Mouse (Mus musculus): ENCODE measurements around the gene Nup160. TPM values are rescaled to one million over a fixed set of nuclear protein-coding genes. Genes with fewer than 3 reads are reported as not detected.

Gene Nup160
- polyA plus RNA-seq, 1 experiment from 2014 or later, result 43.4 TPM

GRCm38 (mm10) chr2:90717948-90718347 lies 40.9 kb downstream of the Nup160 start:
- H3K27me3 ChIP-seq (replicated peaks), result no peaks in the 10 kb centered on the region
- 94% methylated on average over 5 of the region's 5 CpGs for WGBS
- H3K27ac ChIP-seq, result no peak overlapping the region
- H3K4me3 ChIP-seq (replicated peaks), result no peak overlapping the region
- no peaks in the 10 kb centered on the region for H3K4me1 ChIP-seq (replicated peaks)
- no peak overlapping the region for H3K4me2 ChIP-seq (replicated peaks)
- H3K9me3 ChIP-seq, result no peaks in the 10 kb centered on the region
- H3K36me3 ChIP-seq, result peaks cover 22% of the 10 kb centered on the region; the same call in 1 of the 2 replicates
- no peak for ATAC-seq
- H3K9ac ChIP-seq, result no peak overlapping the region

- H3K36me3 ChIP-seq, result peaks cover 23% of the 10 kb centered on the region
- no peaks in the 10 kb centered on the region for H3K27me3 ChIP-seq (replicated peaks)
- no peaks in the 10 kb centered on the region for H3K9me3 ChIP-seq
- H3K9ac ChIP-seq, result no peak overlapping the region
- no peak overlapping the region for H3K27ac ChIP-seq
- H3K4me2 ChIP-seq (replicated peaks), result no peak overlapping the region
- WGBS, result 93% methylated on average over 3 of the region's 3 CpGs
- no peak for ATAC-seq
- H3K4me3 ChIP-seq (replicated peaks), result no peak overlapping the region
- no peaks in the 10 kb centered on the region for H3K4me1 ChIP-seq (replicated peaks)
Measured at GRCm38 (mm10) chr2:90726818-90727217, 49.8 kb downstream of the Nup160 start.

GRCm38 (mm10) chr2:90735326-90735725 lies 58.3 kb downstream of the Nup160 start:
- Histone ChIP-seq H3K4me2 (replicated peaks) (no peak overlapping the region), H3K9ac (no peak overlapping the region), H3K36me3 (peaks cover 29% of the 10 kb centered on the region), H3K9me3 (no peaks in the 10 kb centered on the region), H3K4me1 (replicated peaks) (no peaks in the 10 kb centered on the region), H3K27ac (no peak overlapping the region), H3K27me3 (replicated peaks) (no peaks in the 10 kb centered on the region), H3K4me3 (replicated peaks) (no peak overlapping the region)
- no peak for ATAC-seq
- WGBS, result 92% methylated on average over 11 of the region's 11 CpGs

GRCm38 (mm10) chr2:90738801-90739200 lies 61.8 kb downstream of the Nup160 start:
- ATAC-seq, result no peak
- Histone ChIP-seq H3K4me3 (replicated peaks) (no peak overlapping the region), H3K27me3 (replicated peaks) (no peaks in the 10 kb centered on the region), H3K9me3 (no peaks in the 10 kb centered on the region), H3K4me2 (replicated peaks) (no peak overlapping the region), H3K9ac (no peak overlapping the region), H3K4me1 (replicated peaks) (no peaks in the 10 kb centered on the region), H3K27ac (no peak overlapping the region), H3K36me3 (peaks cover 19% of the 10 kb centered on the region)
- WGBS, result 87% methylated on average over 3 of the region's 3 CpGs

- no peak for ATAC-seq
- 83% methylated on average over 3 of the region's 3 CpGs for WGBS
- Histone ChIP-seq H3K9me3 (no peaks in the 10 kb centered on the region), H3K4me3 (replicated peaks) (no peak overlapping the region), H3K36me3 (peaks cover 19% of the 10 kb centered on the region), H3K27me3 (replicated peaks) (no peaks in the 10 kb centered on the region), H3K9ac (no peak overlapping the region), H3K4me2 (replicated peaks) (no peak overlapping the region), H3K4me1 (replicated peaks) (no peaks in the 10 kb centered on the region), H3K27ac (no peak overlapping the region)
Measured at GRCm38 (mm10) chr2:90739327-90739726, 62.3 kb downstream of the Nup160 start.

GRCm38 (mm10) chr2:90739921-90740320 lies 62.9 kb downstream of the Nup160 start:
- no peak overlapping the region for H3K4me2 ChIP-seq (replicated peaks)
- no peak overlapping the region for H3K4me3 ChIP-seq (replicated peaks)
- ATAC-seq, result peak; percentile 59; the same call in 1 of the 2 replicates
- 73% methylated on average over 5 of the region's 5 CpGs for WGBS
- no peaks in the 10 kb centered on the region for H3K9me3 ChIP-seq
- no peak overlapping the region for H3K27ac ChIP-seq
- no peaks in the 10 kb centered on the region for H3K27me3 ChIP-seq (replicated peaks)
- no peak overlapping the region for H3K9ac ChIP-seq
- H3K36me3 ChIP-seq, result peaks cover 13% of the 10 kb centered on the region
- no peaks in the 10 kb centered on the region for H3K4me1 ChIP-seq (replicated peaks)

GRCm38 (mm10) chr2:90744285-90745052 lies 67.5 kb downstream of the Nup160 start:
- H3K36me3 ChIP-seq, result peaks cover 9% of the 10 kb centered on the region
- ATAC-seq, result peak; percentile 0; the same call in 1 of the 2 replicates
- H3K4me1 ChIP-seq (replicated peaks), result peaks cover 11% of the 10 kb centered on the region; the same call in 1 of the 2 replicates
- peak overlapping the region; percentile 61 for H3K27ac ChIP-seq
- 57% methylated on average over 12 of the region's 12 CpGs for WGBS
- H3K9ac ChIP-seq, result no peak overlapping the region
- H3K27me3 ChIP-seq (replicated peaks), result no peaks in the 10 kb centered on the region
- peak overlapping the region; percentile 93 for H3K4me3 ChIP-seq (replicated peaks)
- no peaks in the 10 kb centered on the region for H3K9me3 ChIP-seq
- H3K4me2 ChIP-seq (replicated peaks), result peak overlapping the region; percentile 55

- Histone ChIP-seq H3K9ac (peak within 1 kb of the TSS; percentile 96), H3K27ac (peak within 1 kb of the TSS; percentile 98), H3K9me3 (no peaks in the 10 kb centered on the region), H3K4me3 (replicated peaks) (peak within 1 kb of the TSS; percentile 93), H3K4me2 (replicated peaks) (peak within 1 kb of the TSS; percentile 64), H3K36me3 (peaks cover 11% of the 10 kb centered on the region), H3K27me3 (replicated peaks) (no peaks in the 10 kb centered on the region), H3K4me1 (replicated peaks) (peaks cover 11% of the 10 kb centered on the region; the same call in 1 of the 2 replicates)
- under 1% methylated on average over 44 of the region's 44 CpGs for whole genome bisulfite sequencing
- peak; percentile 99 for ATAC-seq
Measured at GRCm38 (mm10) chr2:90745053-90745678, 68.2 kb downstream of the Nup160 start, which contains the start of gene Fnbp4. Gene Fnbp4, plus strand, starts transcription at chr2:90745370.

GRCm38 (mm10) chr2:90745740-90746537 lies 68.9 kb downstream of the Nup160 start:
- Histone ChIP-seq H3K4me3 (replicated peaks) (peak overlapping the region; percentile 93), H3K4me1 (replicated peaks) (peaks cover 11% of the 10 kb centered on the region; the same call in 1 of the 2 replicates), H3K27me3 (replicated peaks) (no peaks in the 10 kb centered on the region), H3K36me3 (peaks cover 12% of the 10 kb centered on the region), H3K9me3 (no peaks in the 10 kb centered on the region), H3K9ac (peak overlapping the region; percentile 96), H3K4me2 (replicated peaks) (peak overlapping the region; percentile 64), H3K27ac (peak overlapping the region; percentile 98)
- peak; percentile 65 for ATAC-seq
- WGBS, result under 1% methylated on average over 54 of the region's 54 CpGs

- peaks cover 17% of the 10 kb centered on the region for H3K36me3 ChIP-seq
- H3K27me3 ChIP-seq (replicated peaks), result no peaks in the 10 kb centered on the region
- H3K4me2 ChIP-seq (replicated peaks), result peak overlapping the region; percentile 64
- no peak for ATAC-seq
- H3K4me1 ChIP-seq (replicated peaks), result peaks cover 11% of the 10 kb centered on the region; the same call in 1 of the 2 replicates
- no peaks in the 10 kb centered on the region for H3K9me3 ChIP-seq
- WGBS, result 12% methylated on average over 4 of the region's 4 CpGs
- peak overlapping the region; percentile 96 for H3K9ac ChIP-seq
- no peak overlapping the region for H3K27ac ChIP-seq
- peak overlapping the region; percentile 93 for H3K4me3 ChIP-seq (replicated peaks)
Measured at GRCm38 (mm10) chr2:90746538-90746865, 69.5 kb downstream of the Nup160 start.

- H3K36me3 ChIP-seq, result peaks cover 18% of the 10 kb centered on the region
- no peak overlapping the region for H3K27ac ChIP-seq
- H3K4me1 ChIP-seq (replicated peaks), result peaks cover 11% of the 10 kb centered on the region; the same call in 1 of the 2 replicates
- H3K27me3 ChIP-seq (replicated peaks), result no peaks in the 10 kb centered on the region
- no peak overlapping the region for H3K9ac ChIP-seq
- H3K4me3 ChIP-seq (replicated peaks), result peak overlapping the region; percentile 93; the same call in 1 of the 2 replicates
- no peaks in the 10 kb centered on the region for H3K9me3 ChIP-seq
- no peak for ATAC-seq
- peak overlapping the region; percentile 64 for H3K4me2 ChIP-seq (replicated peaks)
- WGBS, result 88% methylated on average over 10 of the region's 10 CpGs
Measured at GRCm38 (mm10) chr2:90747131-90747530, 70.1 kb downstream of the Nup160 start.
